Mouse (Mus musculus): ENCODE measurements at regions not wholly inside any gene's neighbourhood (a gene's known extent, or its start where the extent isn't known, plus 50 kb on each side); places are given as distances from the start of the nearest gene placed in this dataset.

DNA sequence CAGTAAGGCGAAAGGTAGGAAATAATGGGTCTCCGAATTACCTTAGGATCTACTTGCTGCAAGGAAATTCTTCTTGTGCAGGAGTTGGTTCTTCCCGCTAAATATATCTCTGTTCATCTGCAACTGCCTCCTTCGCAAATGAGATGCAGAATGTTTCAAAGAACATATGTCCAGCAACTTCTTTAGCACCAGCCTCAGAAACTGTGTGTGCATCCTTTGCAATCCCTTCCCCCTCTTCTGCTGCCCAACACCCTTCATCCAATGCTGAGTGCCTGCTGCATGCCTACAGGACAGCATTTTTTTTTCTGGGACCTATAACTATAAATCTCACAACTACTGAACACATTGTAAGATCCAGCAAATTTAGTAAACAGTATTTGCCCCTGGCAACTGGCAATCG is 402.1 kb downstream of the Rnf144a start:
- TF ChIP-seq CTCF (IDR thresholded peaks at IDR 0.05; ENCODE audit: low read depth, low read length) (no peak), POLR2A (IDR thresholded peaks at IDR 0.05; ENCODE audit: borderline replicate concordance, low read depth, low read length) (no peak)

All from bone marrow macrophage, adult 2 months (primary cell).